In the genomic region with DNA sequence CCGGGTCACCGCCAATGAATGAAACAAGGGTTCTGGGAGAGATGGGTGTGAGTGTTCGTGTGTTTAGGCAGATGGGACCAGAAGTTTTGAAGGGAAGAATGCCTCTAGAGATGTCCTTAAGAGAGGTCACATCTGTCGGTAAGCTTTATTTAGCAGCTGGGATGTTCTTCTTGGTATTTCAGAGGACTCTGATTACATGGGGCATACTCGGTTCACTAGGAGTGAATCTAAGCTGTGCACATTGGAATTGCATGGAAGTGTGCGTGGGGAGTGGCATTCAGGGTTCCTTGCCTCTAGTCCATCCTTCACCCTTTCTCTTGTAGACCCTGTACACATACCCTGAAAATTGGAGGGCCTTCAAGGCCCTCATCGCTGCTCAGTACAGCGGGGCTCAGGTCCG, we compare ENCODE assay signal across 7 mouse cellular contexts. TPM values are rescaled to one million over a fixed set of nuclear protein-coding genes. Genes with fewer than 3 reads are reported as not detected.
DNase-seq lines count a peak whose midpoint lies in the region; ATAC-seq lines count a peak whose summit lies in the region.

No protein-coding gene starts in this region.

- ATAC-seq in megakaryocyte, adult 5-6 weeks (ENCODE audit: poor library complexity, severe bottlenecking), result no peak
- no peak for ATAC-seq in forebrain, embryonic 12.5 days (ENCODE audit: low FRiP score)
- no peak for ATAC-seq in limb, embryonic 15.5 days (ENCODE audit: insufficient number of reproducible peaks, low FRiP score, low TSS enrichment, low read depth)
- no peak for ATAC-seq in stomach, embryonic 15.5 days (ENCODE audit: insufficient read depth, low FRiP score, low read depth)

- H3K36me3 ChIP-seq in megakaryocyte, embryonic 14.5 days (replicated peaks; ENCODE audit: low read length), result peaks cover 78% of the 10 kb centered on the region
- peaks cover 75% of the 10 kb centered on the region for H3K36me3 ChIP-seq in forebrain, embryonic 12.5 days (replicated peaks)
- H3K36me3 ChIP-seq in limb, embryonic 15.5 days, result peaks cover 71% of the 10 kb centered on the region
- H3K36me3 ChIP-seq in stomach, embryonic 15.5 days, result peaks cover 63% of the 10 kb centered on the region

- H3K9ac ChIP-seq in forebrain, embryonic 12.5 days, result peak overlapping the region; percentile 91
- peak overlapping the region; percentile 92 for H3K9ac ChIP-seq in limb, embryonic 15.5 days
- peak overlapping the region; percentile 87 for H3K9ac ChIP-seq in stomach, embryonic 15.5 days

- H3K9me3 ChIP-seq in megakaryocyte, embryonic 14.5 days, result no peaks in the 10 kb centered on the region
- no peaks in the 10 kb centered on the region for H3K9me3 ChIP-seq in forebrain, embryonic 12.5 days
- no peaks in the 10 kb centered on the region for H3K9me3 ChIP-seq in limb, embryonic 15.5 days
- H3K9me3 ChIP-seq in stomach, embryonic 15.5 days, result no peaks in the 10 kb centered on the region

- no peaks in the 10 kb centered on the region for H3K27me3 ChIP-seq in megakaryocyte, embryonic 14.5 days (replicated peaks)
- H3K27me3 ChIP-seq in forebrain, embryonic 12.5 days, result no peaks in the 10 kb centered on the region
- H3K27me3 ChIP-seq in limb, embryonic 15.5 days, result no peaks in the 10 kb centered on the region
- H3K27me3 ChIP-seq in stomach, embryonic 15.5 days (replicated peaks), result no peaks in the 10 kb centered on the region

- no peak for DNase-seq in gastrocnemius, postnatal 4 days (ENCODE audit: low spot score in 2 of 2)
- no peak for DNase-seq in embryo, embryonic 10.5 days (ENCODE audit: low spot score)

- H3K27ac ChIP-seq in forebrain, embryonic 12.5 days, result peak overlapping the region; percentile 88
- peak overlapping the region; percentile 87 for H3K27ac ChIP-seq in limb, embryonic 15.5 days
- peak overlapping the region; percentile 72; the same call in 1 of the 2 replicates for H3K27ac ChIP-seq in stomach, embryonic 15.5 days

- 2% methylated on average over 9 of the region's 9 CpGs for WGBS in forebrain, embryonic 12.5 days
- 4% methylated on average over 9 of the region's 9 CpGs for WGBS in limb, embryonic 15.5 days
- 2% methylated on average over 9 of the region's 9 CpGs for WGBS in stomach, embryonic 15.5 days

- peak overlapping the region; percentile 81 for H3K4me2 ChIP-seq in forebrain, embryonic 12.5 days
- peak overlapping the region; percentile 61 for H3K4me2 ChIP-seq in limb, embryonic 15.5 days
- H3K4me2 ChIP-seq in stomach, embryonic 15.5 days, result peak overlapping the region; percentile 78

- peak overlapping the region; percentile 91 for H3K4me3 ChIP-seq in megakaryocyte, embryonic 14.5 days (replicated peaks)
- peak overlapping the region; percentile 79 for H3K4me3 ChIP-seq in forebrain, embryonic 12.5 days (replicated peaks)
- H3K4me3 ChIP-seq in limb, embryonic 15.5 days, result peak overlapping the region; percentile 75
- peak overlapping the region; percentile 82 for H3K4me3 ChIP-seq in stomach, embryonic 15.5 days (replicated peaks)

- peaks cover 56% of the 10 kb centered on the region for H3K4me1 ChIP-seq in megakaryocyte, embryonic 14.5 days
- peaks cover 23% of the 10 kb centered on the region for H3K4me1 ChIP-seq in forebrain, embryonic 12.5 days
- H3K4me1 ChIP-seq in limb, embryonic 15.5 days, result peaks cover 17% of the 10 kb centered on the region
- peaks cover 6% of the 10 kb centered on the region; the same call in 1 of the 2 replicates for H3K4me1 ChIP-seq in stomach, embryonic 15.5 days

RNA-seq across cellular contexts. Expression of a gene that starts 1.1 kb away (rescaled TPM):
- 36.7 and 78.5 TPM in 2 replicates for polyA plus RNA-seq in megakaryocyte, embryonic 14.5 days (2012; ENCODE audit: insufficient read depth, low replicate concordance)
- total RNA-seq in megakaryocyte, adult 5-6 weeks (2015), result 319 and 343 TPM in 2 replicates
- total RNA-seq in megakaryocyte, adult 5-6 weeks (2017), result 206 and 209 TPM in 2 replicates
- 365 and 373 TPM in 2 replicates for polyA plus RNA-seq in forebrain, embryonic 12.5 days (2016; fragmentation: Nextera tagmentation; extraction: Ambion mirVana)
- 467 and 482 TPM in 2 replicates for polyA plus RNA-seq in limb, embryonic 15.5 days (2015; fragmentation: Nextera tagmentation; extraction: Ambion mirVana)
- 383 and 461 TPM in 2 replicates for polyA plus RNA-seq in stomach, embryonic 15.5 days (2015; fragmentation: Nextera tagmentation; extraction: Ambion mirVana)
- 100 to 1,000 TPM; 704 to 748 TPM for total RNA-seq in gastrocnemius, postnatal 4 days (2021)

RNA-seq across cellular contexts. Expression of a gene that starts 14.2 kb away (rescaled TPM):
- 25.5 and 37.3 TPM in 2 replicates for polyA plus RNA-seq in megakaryocyte, embryonic 14.5 days (2012; ENCODE audit: insufficient read depth, low replicate concordance)
- total RNA-seq in megakaryocyte, adult 5-6 weeks (2015), result 1.7 and 2.9 TPM in 2 replicates
- 8.8 and 9.9 TPM in 2 replicates for total RNA-seq in megakaryocyte, adult 5-6 weeks (2017)
- polyA plus RNA-seq in forebrain, embryonic 12.5 days (2016; fragmentation: Nextera tagmentation; extraction: Ambion mirVana), result 36.9 and 37.0 TPM in 2 replicates
- 29.3 and 30.0 TPM in 2 replicates for polyA plus RNA-seq in limb, embryonic 15.5 days (2015; fragmentation: Nextera tagmentation; extraction: Ambion mirVana)
- polyA plus RNA-seq in stomach, embryonic 15.5 days (2015; fragmentation: Nextera tagmentation; extraction: Ambion mirVana), result 29.1 and 31.8 TPM in 2 replicates
- 10 to 100 TPM; 12.7 to 14.9 TPM for total RNA-seq in gastrocnemius, postnatal 4 days (2021)

RNA-seq across cellular contexts. Expression of a gene that starts 21.2 kb away (rescaled TPM):
- polyA plus RNA-seq in megakaryocyte, embryonic 14.5 days (2012; ENCODE audit: insufficient read depth, low replicate concordance), result 4.6 and 28.7 TPM in 2 replicates
- 372 and 397 TPM in 2 replicates for total RNA-seq in megakaryocyte, adult 5-6 weeks (2015)
- 659 and 727 TPM in 2 replicates for total RNA-seq in megakaryocyte, adult 5-6 weeks (2017)
- polyA plus RNA-seq in forebrain, embryonic 12.5 days (2016; fragmentation: Nextera tagmentation; extraction: Ambion mirVana), result 6.4 and 8.5 TPM in 2 replicates
- 96.4 and 104 TPM in 2 replicates for polyA plus RNA-seq in limb, embryonic 15.5 days (2015; fragmentation: Nextera tagmentation; extraction: Ambion mirVana)
- polyA plus RNA-seq in stomach, embryonic 15.5 days (2015; fragmentation: Nextera tagmentation; extraction: Ambion mirVana), result 32.2 and 43.5 TPM in 2 replicates
- 100 to 1,000 TPM; 377 to 414 TPM for total RNA-seq in gastrocnemius, postnatal 4 days (2021)

RNA-seq across cellular contexts. Expression of a gene that starts 26.2 kb away (rescaled TPM):
- 5.1 and 27.3 TPM in 2 replicates for polyA plus RNA-seq in megakaryocyte, embryonic 14.5 days (2012; ENCODE audit: insufficient read depth, low replicate concordance)
- 47.3 and 53.3 TPM in 2 replicates for total RNA-seq in megakaryocyte, adult 5-6 weeks (2015)
- total RNA-seq in megakaryocyte, adult 5-6 weeks (2017), result 98.8 and 106 TPM in 2 replicates
- 193 and 206 TPM in 2 replicates for polyA plus RNA-seq in forebrain, embryonic 12.5 days (2016; fragmentation: Nextera tagmentation; extraction: Ambion mirVana)
- 155 and 160 TPM in 2 replicates for polyA plus RNA-seq in limb, embryonic 15.5 days (2015; fragmentation: Nextera tagmentation; extraction: Ambion mirVana)
- polyA plus RNA-seq in stomach, embryonic 15.5 days (2015; fragmentation: Nextera tagmentation; extraction: Ambion mirVana), result 132 and 142 TPM in 2 replicates
- total RNA-seq in gastrocnemius, postnatal 4 days (2021), result 10 to 100 TPM; 61.1 to 69.8 TPM

RNA-seq across cellular contexts. Expression of a gene that starts 38.5 kb away (rescaled TPM):
- polyA plus RNA-seq in megakaryocyte, embryonic 14.5 days (2012; ENCODE audit: insufficient read depth, low replicate concordance), result 31.6 and 32.2 TPM in 2 replicates
- 17.1 and 18.0 TPM in 2 replicates for total RNA-seq in megakaryocyte, adult 5-6 weeks (2015)
- total RNA-seq in megakaryocyte, adult 5-6 weeks (2017), result 29.3 and 32.0 TPM in 2 replicates
- 13.2 and 13.8 TPM in 2 replicates for polyA plus RNA-seq in forebrain, embryonic 12.5 days (2016; fragmentation: Nextera tagmentation; extraction: Ambion mirVana)
- polyA plus RNA-seq in limb, embryonic 15.5 days (2015; fragmentation: Nextera tagmentation; extraction: Ambion mirVana), result 41.8 and 42.7 TPM in 2 replicates
- 31.7 and 32.6 TPM in 2 replicates for polyA plus RNA-seq in stomach, embryonic 15.5 days (2015; fragmentation: Nextera tagmentation; extraction: Ambion mirVana)
- total RNA-seq in gastrocnemius, postnatal 4 days (2021), result 10 to 100 TPM; 24.3 to 26.7 TPM
